Mouse (Mus musculus): ENCODE results near the gene Cbr3. TPM values are rescaled to one million over a fixed set of nuclear protein-coding genes. Genes with fewer than 3 reads are reported as not detected.

Gene Cbr3
- polyA plus RNA-seq, 2 experiments = 8.1 to 11.7 TPM

GRCm38 (mm10) chr16:93671064-93671463 is 12.0 kb upstream of the Cbr3 start:
- H3K4me2 ChIP-seq (replicated peaks; ENCODE audit: low read depth, low read length, severe bottlenecking) = no peak overlapping the region
- H3K4me1 ChIP-seq (ENCODE audit: control insufficient read depth, insufficient read depth, low read length) = no peaks in the 10 kb centered on the region
- DNase-seq (ENCODE audit: low spot score) = no peak
- no peak overlapping the region for H3K27ac ChIP-seq (replicated peaks; ENCODE audit: low read depth, low read length)
- WGBS = 92% methylated on average over 5 of the region's 5 CpGs
- H3K9me3 ChIP-seq (ENCODE audit: control insufficient read depth, low read length) = peaks cover 11% of the 10 kb centered on the region
- no peaks in the 10 kb centered on the region for H3K27me3 ChIP-seq (ENCODE audit: control insufficient read depth, insufficient read depth, low read length)
- H3K36me3 ChIP-seq (ENCODE audit: control insufficient read depth, insufficient read depth, low read length) = no peaks in the 10 kb centered on the region
- H3K4me3 ChIP-seq (replicated peaks; ENCODE audit: low read length) = no peak overlapping the region
- no peak overlapping the region for H3K9ac ChIP-seq (ENCODE audit: low read depth, low read length, severe bottlenecking)
- ATAC-seq (ENCODE audit: low FRiP score, low read depth) = no peak
- TF ChIP-seq POLR2A (IDR thresholded peaks at IDR 0.05; ENCODE audit: borderline replicate concordance, extremely low read depth, insufficient read depth, insufficient read length) = no peak

GRCm38 (mm10) chr16:93676376-93676775 is 6.6 kb upstream of the Cbr3 start:
- DNase-seq (ENCODE audit: low spot score) = no peak
- Histone ChIP-seq H3K4me1 (ENCODE audit: control insufficient read depth, insufficient read depth, low read length) (no peaks in the 10 kb centered on the region), H3K36me3 (ENCODE audit: control insufficient read depth, insufficient read depth, low read length) (no peaks in the 10 kb centered on the region), H3K4me2 (replicated peaks; ENCODE audit: low read depth, low read length, severe bottlenecking) (no peak overlapping the region), H3K4me3 (replicated peaks; ENCODE audit: low read length) (no peak overlapping the region), H3K27ac (replicated peaks; ENCODE audit: low read depth, low read length) (no peak overlapping the region), H3K9me3 (ENCODE audit: control insufficient read depth, low read length) (no peaks in the 10 kb centered on the region), H3K9ac (ENCODE audit: low read depth, low read length, severe bottlenecking) (no peak overlapping the region), H3K27me3 (ENCODE audit: control insufficient read depth, insufficient read depth, low read length) (peaks cover 8% of the 10 kb centered on the region)
- no peak for TF ChIP-seq POLR2A (IDR thresholded peaks at IDR 0.05; ENCODE audit: borderline replicate concordance, extremely low read depth, insufficient read depth, insufficient read length)
- 85% methylated on average over 5 of the region's 5 CpGs for WGBS
- no peak for ATAC-seq (ENCODE audit: low FRiP score, low read depth)

GRCm38 (mm10) chr16:93678206-93678605 is 4.8 kb upstream of the Cbr3 start:
- TF ChIP-seq POLR2A (IDR thresholded peaks at IDR 0.05; ENCODE audit: borderline replicate concordance, extremely low read depth, insufficient read depth, insufficient read length) = no peak
- no peak overlapping the region for H3K9ac ChIP-seq (ENCODE audit: low read depth, low read length, severe bottlenecking)
- 77% methylated on average over 4 of the region's 4 CpGs for WGBS
- peaks cover 1% of the 10 kb centered on the region; the same call in 1 of the 2 replicates for H3K4me1 ChIP-seq (ENCODE audit: control insufficient read depth, insufficient read depth, low read length)
- DNase-seq (ENCODE audit: low spot score) (no peak), ATAC-seq (ENCODE audit: low FRiP score, low read depth) (no peak)
- no peak overlapping the region for H3K27ac ChIP-seq (replicated peaks; ENCODE audit: low read depth, low read length)
- no peak overlapping the region for H3K4me2 ChIP-seq (replicated peaks; ENCODE audit: low read depth, low read length, severe bottlenecking)
- H3K4me3 ChIP-seq (replicated peaks; ENCODE audit: low read length) = no peak overlapping the region
- H3K36me3 ChIP-seq (ENCODE audit: control insufficient read depth, insufficient read depth, low read length) = no peaks in the 10 kb centered on the region
- no peaks in the 10 kb centered on the region for H3K9me3 ChIP-seq (ENCODE audit: control insufficient read depth, low read length)
- peaks cover 26% of the 10 kb centered on the region for H3K27me3 ChIP-seq (ENCODE audit: control insufficient read depth, insufficient read depth, low read length)

GRCm38 (mm10) chr16:93679165-93679564 is 3.9 kb upstream of the Cbr3 start:
- Histone ChIP-seq H3K9ac (ENCODE audit: low read depth, low read length, severe bottlenecking) (no peak overlapping the region), H3K4me1 (ENCODE audit: control insufficient read depth, insufficient read depth, low read length) (peaks cover 10% of the 10 kb centered on the region), H3K4me2 (replicated peaks; ENCODE audit: low read depth, low read length, severe bottlenecking) (no peak overlapping the region), H3K4me3 (replicated peaks; ENCODE audit: low read length) (no peak overlapping the region), H3K27ac (replicated peaks; ENCODE audit: low read depth, low read length) (no peak overlapping the region), H3K9me3 (ENCODE audit: control insufficient read depth, low read length) (no peaks in the 10 kb centered on the region), H3K36me3 (ENCODE audit: control insufficient read depth, insufficient read depth, low read length) (no peaks in the 10 kb centered on the region), H3K27me3 (ENCODE audit: control insufficient read depth, insufficient read depth, low read length) (peaks cover 36% of the 10 kb centered on the region)
- ATAC-seq (ENCODE audit: low FRiP score, low read depth) (no peak), DNase-seq (ENCODE audit: low spot score) (no peak)
- 60% methylated on average over 9 of the region's 9 CpGs for WGBS
- TF ChIP-seq POLR2A (IDR thresholded peaks at IDR 0.05; ENCODE audit: borderline replicate concordance, extremely low read depth, insufficient read depth, insufficient read length) = no peak

- Histone ChIP-seq H3K4me3 (replicated peaks; ENCODE audit: low read length) (peak overlapping the region; percentile 49), H3K27ac (replicated peaks; ENCODE audit: low read depth, low read length) (no peak overlapping the region), H3K9ac (ENCODE audit: low read depth, low read length, severe bottlenecking) (no peak overlapping the region), H3K36me3 (ENCODE audit: control insufficient read depth, insufficient read depth, low read length) (no peaks in the 10 kb centered on the region), H3K27me3 (ENCODE audit: control insufficient read depth, insufficient read depth, low read length) (peaks cover 54% of the 10 kb centered on the region), H3K4me1 (ENCODE audit: control insufficient read depth, insufficient read depth, low read length) (peaks cover 12% of the 10 kb centered on the region), H3K9me3 (ENCODE audit: control insufficient read depth, low read length) (no peaks in the 10 kb centered on the region), H3K4me2 (replicated peaks; ENCODE audit: low read depth, low read length, severe bottlenecking) (peak overlapping the region; percentile 94)
- 21% methylated on average over 13 of the region's 13 CpGs for WGBS
- no peak for TF ChIP-seq POLR2A (IDR thresholded peaks at IDR 0.05; ENCODE audit: borderline replicate concordance, extremely low read depth, insufficient read depth, insufficient read length)
- DNase-seq (ENCODE audit: low spot score) (no peak), ATAC-seq (ENCODE audit: low FRiP score, low read depth) (peak; percentile 21; the same call in 1 of the 2 replicates)
These were observed 793 bp upstream of the Cbr3 start for GRCm38 (mm10) chr16:93682156-93682688.
